Mouse (Mus musculus) kidney, adult 2 months (tissue): ENCODE data around the gene Itpripl2.

Experiments
- CTCF ChIP-seq: fragments of 200-500 bp; conservative IDR thresholded peaks from 2 replicates; pipeline ENCODE4 v1.5.1; 2011; ENCODE audit warnings: low read depth, mild to moderate bottlenecking, control low read depth, low read length, moderate library complexity, mixed read lengths; ENCODE audit not compliant: insufficient read depth, insufficient read length
- POLR2A ChIP-seq: fragments of 200-500 bp; IDR thresholded peaks from one replicate; pipeline ENCODE4 v1.6.1; 2011; ENCODE audit warnings: low read depth, low read length, control low read depth

- TF ChIP-seq CTCF (no peak), POLR2A (no peak)
These were observed 16.6 kb downstream of the Itpripl2 start for GRCm38 (mm10) chr7:118475008-118475705.
